Mouse (Mus musculus): ENCODE results near the gene Kank2. TPM values are rescaled to one million over a fixed set of nuclear protein-coding genes. Genes with fewer than 3 reads are reported as not detected.

Gene Kank2
- polyA plus RNA-seq, 1 experiment from 2014 or later, result 6.1 TPM

- Histone ChIP-seq H3K4me3 (ENCODE audit: low read depth, low read length) (no peak overlapping the region), H3K4me1 (ENCODE audit: control insufficient read depth, insufficient read depth, low read length) (no peaks in the 10 kb centered on the region), H3K9me3 (replicated peaks; ENCODE audit: control insufficient read depth, low read length) (no peaks in the 10 kb centered on the region), H3K9ac (replicated peaks; ENCODE audit: low read length) (no peak overlapping the region), H3K36me3 (replicated peaks; ENCODE audit: control insufficient read depth, insufficient read depth, low read depth, low read length) (0 out of 2 replicates have a peak, but pooled peaks cover 2% of the 10 kb centered on the region), H3K4me2 (ENCODE audit: low read depth, low read length) (no peak overlapping the region), H3K27me3 (ENCODE audit: control insufficient read depth, insufficient read depth, low read length) (no peaks in the 10 kb centered on the region), H3K27ac (replicated peaks; ENCODE audit: low read depth, low read length) (no peak overlapping the region)
- ATAC-seq (replicated peaks; ENCODE audit: insufficient number of reproducible peaks, low FRiP score, low TSS enrichment, low read depth) (no peak), DNase-seq (ENCODE audit: low spot score) (no peak)
- 94% methylated on average over 6 of the region's 6 CpGs for WGBS
Measured at GRCm38 (mm10) chr9:21841340-21841739, 42.8 kb upstream of the Kank2 start.

DNA sequence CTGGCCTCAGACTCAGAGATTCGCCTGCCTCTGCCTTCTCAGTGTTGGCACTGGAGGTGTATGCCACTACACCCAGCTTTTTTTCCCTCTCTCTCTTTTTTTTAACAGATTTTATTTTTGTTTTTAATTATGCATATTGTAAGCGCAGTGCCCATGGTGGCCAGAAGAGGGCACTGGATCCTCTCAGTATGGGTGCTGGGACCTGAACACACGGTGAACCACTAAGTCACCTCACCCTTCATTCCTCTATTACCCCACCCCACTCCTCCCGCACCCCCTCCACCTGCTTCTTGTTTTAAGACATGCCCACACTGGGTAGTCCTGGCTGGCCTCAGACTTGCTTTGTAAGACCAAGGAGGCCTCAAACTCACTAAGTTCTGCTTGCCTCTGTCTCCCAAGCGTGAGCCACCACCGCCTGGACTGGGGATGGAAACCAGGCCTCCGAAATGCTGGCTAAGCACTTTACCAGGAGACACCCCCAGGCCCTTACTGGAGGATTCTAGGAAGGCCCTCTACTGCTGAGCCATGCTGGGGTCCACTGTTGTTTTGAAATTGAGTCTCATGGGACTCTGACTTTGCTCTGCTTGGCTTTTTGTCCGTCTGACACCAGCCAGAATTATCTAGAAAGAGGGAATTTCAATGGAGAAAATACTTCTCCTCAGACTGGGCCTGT, 41.7 kb upstream of the Kank2 start:
- Histone ChIP-seq H3K9ac (replicated peaks; ENCODE audit: low read length) (no peak overlapping the region), H3K4me2 (ENCODE audit: low read depth, low read length) (no peak overlapping the region), H3K4me3 (ENCODE audit: low read depth, low read length) (no peak overlapping the region), H3K27me3 (ENCODE audit: control insufficient read depth, insufficient read depth, low read length) (no peaks in the 10 kb centered on the region), H3K36me3 (replicated peaks; ENCODE audit: control insufficient read depth, insufficient read depth, low read depth, low read length) (peaks cover 2% of the 10 kb centered on the region; the same call in 1 of the 2 replicates), H3K4me1 (ENCODE audit: control insufficient read depth, insufficient read depth, low read length) (no peaks in the 10 kb centered on the region), H3K9me3 (replicated peaks; ENCODE audit: control insufficient read depth, low read length) (no peaks in the 10 kb centered on the region), H3K27ac (replicated peaks; ENCODE audit: low read depth, low read length) (no peak overlapping the region)
- ATAC-seq (replicated peaks; ENCODE audit: insufficient number of reproducible peaks, low FRiP score, low TSS enrichment, low read depth) (0 out of 2 replicates have a peak, but pooled peaks have one; percentile 61), DNase-seq (ENCODE audit: low spot score) (peak; percentile 64)
- WGBS, result 52% methylated on average over 8 of the region's 8 CpGs

DNA sequence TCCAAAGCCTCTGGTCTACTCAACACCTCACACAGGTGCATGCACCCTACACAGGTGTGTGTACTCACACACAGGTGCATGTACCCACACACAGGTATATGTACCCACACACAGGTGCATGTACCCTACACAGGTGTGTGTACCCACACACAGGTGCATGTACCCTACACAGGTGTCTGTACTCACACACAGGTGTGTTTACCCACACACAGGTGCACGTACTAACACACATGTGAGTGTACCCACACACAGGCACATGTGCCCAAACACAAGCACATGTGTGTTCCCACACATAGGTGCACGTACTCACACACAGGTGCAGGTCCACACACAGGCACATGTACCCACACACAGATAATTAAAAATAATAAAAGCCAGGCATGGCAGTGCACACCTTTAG, 39.1 kb upstream of the Kank2 start:
- no peak overlapping the region for H3K9ac ChIP-seq (replicated peaks; ENCODE audit: low read length)
- no peak overlapping the region for H3K4me2 ChIP-seq (ENCODE audit: low read depth, low read length)
- no peak overlapping the region for H3K4me3 ChIP-seq (ENCODE audit: low read depth, low read length)
- peaks cover 2% of the 10 kb centered on the region for H3K36me3 ChIP-seq (replicated peaks; ENCODE audit: control insufficient read depth, insufficient read depth, low read depth, low read length)
- DNase-seq (ENCODE audit: low spot score), result no peak
- no peaks in the 10 kb centered on the region for H3K4me1 ChIP-seq (ENCODE audit: control insufficient read depth, insufficient read depth, low read length)
- no peak overlapping the region for H3K27ac ChIP-seq (replicated peaks; ENCODE audit: low read depth, low read length)
- 95% methylated on average over 2 of the region's 2 CpGs for WGBS
- H3K27me3 ChIP-seq (ENCODE audit: control insufficient read depth, insufficient read depth, low read length), result no peaks in the 10 kb centered on the region
- H3K9me3 ChIP-seq (replicated peaks; ENCODE audit: control insufficient read depth, low read length), result no peaks in the 10 kb centered on the region
- no peak for ATAC-seq (replicated peaks; ENCODE audit: insufficient number of reproducible peaks, low FRiP score, low TSS enrichment, low read depth)

DNA sequence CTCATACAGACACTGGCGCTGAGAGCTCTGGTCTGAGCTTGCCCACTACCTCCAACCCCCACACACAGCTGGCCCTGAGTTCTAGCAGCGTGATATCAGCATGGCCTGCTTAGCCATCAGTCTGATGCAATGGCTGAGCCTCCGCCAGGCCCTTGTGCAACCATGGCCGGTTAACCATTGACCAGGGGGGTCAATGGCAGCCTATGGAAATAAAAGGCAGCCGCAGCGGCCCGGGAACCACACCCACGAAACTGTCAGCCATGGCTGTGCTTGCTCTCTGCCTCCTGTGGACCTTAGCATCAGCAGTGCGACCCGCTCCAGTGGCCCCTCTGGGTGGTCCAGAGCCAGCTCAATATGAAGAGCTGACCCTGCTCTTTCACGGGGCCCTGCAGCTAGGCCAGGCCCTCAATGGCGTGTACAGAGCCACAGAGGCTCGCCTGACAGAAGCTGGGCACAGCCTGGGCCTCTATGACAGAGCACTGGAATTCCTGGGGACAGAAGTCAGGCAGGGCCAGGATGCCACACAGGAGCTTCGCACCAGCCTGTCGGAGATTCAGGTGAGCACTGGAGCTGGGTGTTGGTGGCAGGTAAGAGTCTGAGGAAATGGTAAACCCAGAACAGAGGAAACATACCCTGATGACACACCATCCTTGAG, 36.8 kb upstream of the Kank2 start, which contains the start of gene Angptl8:
Gene Angptl8, plus strand, starts transcription at position 253 of the 655 bp plus-strand sequence.
- Histone ChIP-seq H3K4me3 (ENCODE audit: low read depth, low read length) (no peak within 1 kb of the TSS), H3K9ac (replicated peaks; ENCODE audit: low read length) (no peak within 1 kb of the TSS), H3K9me3 (replicated peaks; ENCODE audit: control insufficient read depth, low read length) (no peaks in the 10 kb centered on the region), H3K4me2 (ENCODE audit: low read depth, low read length) (no peak within 1 kb of the TSS), H3K27me3 (ENCODE audit: control insufficient read depth, insufficient read depth, low read length) (no peaks in the 10 kb centered on the region), H3K36me3 (replicated peaks; ENCODE audit: control insufficient read depth, insufficient read depth, low read depth, low read length) (peaks cover 4% of the 10 kb centered on the region), H3K27ac (replicated peaks; ENCODE audit: low read depth, low read length) (no peak within 1 kb of the TSS), H3K4me1 (ENCODE audit: control insufficient read depth, insufficient read depth, low read length) (no peaks in the 10 kb centered on the region)
- 85% methylated on average over 15 of the region's 15 CpGs for WGBS
- DNase-seq (ENCODE audit: low spot score) (no peak), ATAC-seq (replicated peaks; ENCODE audit: insufficient number of reproducible peaks, low FRiP score, low TSS enrichment, low read depth) (no peak)

GRCm38 (mm10) chr9:21831558-21832240, 33.2 kb upstream of the Kank2 start:
- no peaks in the 10 kb centered on the region for H3K27me3 ChIP-seq (ENCODE audit: control insufficient read depth, insufficient read depth, low read length)
- H3K9ac ChIP-seq (replicated peaks; ENCODE audit: low read length), result no peak overlapping the region
- no peak overlapping the region for H3K4me2 ChIP-seq (ENCODE audit: low read depth, low read length)
- no peak overlapping the region for H3K27ac ChIP-seq (replicated peaks; ENCODE audit: low read depth, low read length)
- 93% methylated on average over 20 of the region's 20 CpGs for WGBS
- DNase-seq (ENCODE audit: low spot score) (no peak), ATAC-seq (replicated peaks; ENCODE audit: insufficient number of reproducible peaks, low FRiP score, low TSS enrichment, low read depth) (no peak)
- H3K4me1 ChIP-seq (ENCODE audit: control insufficient read depth, insufficient read depth, low read length), result no peaks in the 10 kb centered on the region
- no peak overlapping the region for H3K4me3 ChIP-seq (ENCODE audit: low read depth, low read length)
- no peaks in the 10 kb centered on the region for H3K9me3 ChIP-seq (replicated peaks; ENCODE audit: control insufficient read depth, low read length)
- peaks cover 4% of the 10 kb centered on the region for H3K36me3 ChIP-seq (replicated peaks; ENCODE audit: control insufficient read depth, insufficient read depth, low read depth, low read length)

DNA sequence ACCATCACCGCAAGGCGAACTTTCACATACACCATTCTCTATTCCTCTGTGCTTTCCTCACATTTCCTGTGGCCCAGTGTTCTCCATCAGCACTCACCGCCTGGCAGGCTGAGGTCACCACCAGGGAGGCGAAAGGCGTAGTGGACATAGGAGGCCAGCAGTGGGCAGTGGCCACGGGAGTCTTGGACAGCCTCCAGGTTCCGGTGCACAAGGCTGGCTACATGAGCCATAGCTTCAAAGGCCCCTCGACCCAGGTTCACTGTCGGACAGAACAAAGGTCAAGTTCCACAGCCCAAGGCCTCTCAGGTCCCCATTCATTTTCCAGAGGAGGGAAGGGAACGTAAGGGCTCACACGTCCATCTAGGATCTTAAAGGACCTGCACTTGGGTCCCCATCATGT, 32.4 kb upstream of the Kank2 start:
- H3K4me3 ChIP-seq (ENCODE audit: low read depth, low read length), result no peak overlapping the region
- no peak overlapping the region for H3K27ac ChIP-seq (replicated peaks; ENCODE audit: low read depth, low read length)
- H3K36me3 ChIP-seq (replicated peaks; ENCODE audit: control insufficient read depth, insufficient read depth, low read depth, low read length), result peaks cover 4% of the 10 kb centered on the region
- no peak overlapping the region for H3K9ac ChIP-seq (replicated peaks; ENCODE audit: low read length)
- no peaks in the 10 kb centered on the region for H3K27me3 ChIP-seq (ENCODE audit: control insufficient read depth, insufficient read depth, low read length)
- DNase-seq (ENCODE audit: low spot score) (no peak), ATAC-seq (replicated peaks; ENCODE audit: insufficient number of reproducible peaks, low FRiP score, low TSS enrichment, low read depth) (no peak)
- no peak overlapping the region for H3K4me2 ChIP-seq (ENCODE audit: low read depth, low read length)
- WGBS, result 81% methylated on average over 11 of the region's 11 CpGs
- H3K4me1 ChIP-seq (ENCODE audit: control insufficient read depth, insufficient read depth, low read length), result no peaks in the 10 kb centered on the region
- H3K9me3 ChIP-seq (replicated peaks; ENCODE audit: control insufficient read depth, low read length), result no peaks in the 10 kb centered on the region

GRCm38 (mm10) chr9:21830461-21830850, 31.9 kb upstream of the Kank2 start:
- ATAC-seq (replicated peaks; ENCODE audit: insufficient number of reproducible peaks, low FRiP score, low TSS enrichment, low read depth), result no peak
- Histone ChIP-seq H3K36me3 (replicated peaks; ENCODE audit: control insufficient read depth, insufficient read depth, low read depth, low read length) (peaks cover 4% of the 10 kb centered on the region), H3K9me3 (replicated peaks; ENCODE audit: control insufficient read depth, low read length) (no peaks in the 10 kb centered on the region), H3K4me1 (ENCODE audit: control insufficient read depth, insufficient read depth, low read length) (no peaks in the 10 kb centered on the region), H3K27ac (replicated peaks; ENCODE audit: low read depth, low read length) (no peak overlapping the region), H3K27me3 (ENCODE audit: control insufficient read depth, insufficient read depth, low read length) (no peaks in the 10 kb centered on the region), H3K4me3 (ENCODE audit: low read depth, low read length) (no peak overlapping the region), H3K4me2 (ENCODE audit: low read depth, low read length) (no peak overlapping the region), H3K9ac (replicated peaks; ENCODE audit: low read length) (no peak overlapping the region)
- WGBS, result 78% methylated on average over 5 of the region's 5 CpGs
- DNase-seq (ENCODE audit: low spot score), result no peak

Measured in embryonic facial prominence, embryonic 11.5 days (tissue).